Mouse (Mus musculus) adrenal gland, postnatal 4 days (tissue): ENCODE measurements around the gene Myo19. TPM values are rescaled to one million over a fixed set of nuclear protein-coding genes. Genes with fewer than 3 reads are reported as not detected.

Experiments
- DNase-seq, 2 experiments: peaks; one replicate each; pipeline ENCODE4 v3.0.0; 2021 to 2022; ENCODE audit warnings: low spot score in 2 of 2, mixed read lengths in 2 of 2
- microRNA-seq: library from miRNA; unstranded; fragments of <30 nt; microRNA quantifications from one replicate; pipeline ENCODE4 v1.2.0, GENCODE M21; 2021
- total RNA-seq, 2 experiments: library from RNA; stranded (reverse); gene quantifications; 2 replicates each; pipeline ENCODE4 v1.2.3; 2021

Myo19 gene
- total RNA-seq, 2 experiments from 2014 or later, result 18.1 to 20.2 TPM

DNA sequence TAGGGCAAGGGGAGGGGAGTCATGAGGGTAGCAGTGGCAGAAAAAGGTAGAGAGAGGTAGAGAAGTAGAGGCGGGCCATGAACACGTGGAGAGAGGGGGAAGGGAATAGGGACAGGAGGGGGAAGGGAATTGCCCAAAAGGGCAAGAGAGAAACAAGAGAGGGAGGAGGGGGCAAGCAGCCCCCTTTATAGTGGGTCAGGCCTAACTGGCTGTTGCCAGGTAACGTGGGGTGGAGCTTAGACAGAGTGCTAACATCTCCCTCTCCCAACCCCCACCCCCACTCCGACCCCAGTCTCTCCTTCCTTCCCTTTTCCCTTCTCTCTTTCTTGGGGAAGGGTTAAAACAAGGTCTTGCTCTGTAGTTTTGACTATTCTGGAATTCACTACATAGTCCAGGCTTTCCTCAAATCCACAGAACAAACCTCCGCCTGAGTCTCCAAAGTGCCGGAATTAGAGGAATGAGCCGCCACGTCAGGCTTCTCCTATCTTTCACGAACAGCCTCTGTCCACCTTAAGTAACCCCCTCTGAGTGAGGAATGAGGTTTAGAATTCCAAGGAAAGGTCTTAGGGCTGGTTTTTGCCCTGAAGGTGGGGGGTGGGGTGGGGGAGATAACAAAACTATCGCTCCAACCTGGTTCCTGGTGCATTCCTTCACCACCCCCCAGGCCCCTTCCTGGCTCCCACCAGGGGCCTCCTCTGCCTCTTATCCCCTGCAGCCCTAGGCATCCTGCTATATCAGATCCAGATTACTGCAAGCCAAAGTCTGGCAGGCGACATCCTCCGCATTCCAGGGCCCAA, 64.9 kb downstream of the Myo19 start:
- no peak for DNase-seq

DNA sequence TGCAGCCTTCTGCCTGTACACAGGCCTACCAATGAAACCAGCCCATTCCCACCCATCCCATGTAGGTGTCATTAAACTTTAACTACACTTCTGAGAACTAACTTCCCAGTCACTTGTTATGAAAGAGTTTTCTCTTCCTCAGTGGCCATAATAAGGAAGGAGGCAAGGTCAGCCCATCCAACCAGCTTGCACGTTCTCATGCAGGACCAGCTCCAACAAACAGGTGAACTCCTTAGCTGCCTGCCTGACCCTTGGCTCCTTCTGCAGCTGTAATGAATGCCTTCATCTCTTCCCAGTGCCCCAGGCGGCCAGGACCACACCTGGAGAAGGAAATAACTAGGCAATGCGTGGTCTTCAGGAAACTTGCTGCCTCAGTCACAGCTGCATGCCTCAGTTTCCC, 65.9 kb downstream of the Myo19 start:
- DNase-seq, result no peak

DNA sequence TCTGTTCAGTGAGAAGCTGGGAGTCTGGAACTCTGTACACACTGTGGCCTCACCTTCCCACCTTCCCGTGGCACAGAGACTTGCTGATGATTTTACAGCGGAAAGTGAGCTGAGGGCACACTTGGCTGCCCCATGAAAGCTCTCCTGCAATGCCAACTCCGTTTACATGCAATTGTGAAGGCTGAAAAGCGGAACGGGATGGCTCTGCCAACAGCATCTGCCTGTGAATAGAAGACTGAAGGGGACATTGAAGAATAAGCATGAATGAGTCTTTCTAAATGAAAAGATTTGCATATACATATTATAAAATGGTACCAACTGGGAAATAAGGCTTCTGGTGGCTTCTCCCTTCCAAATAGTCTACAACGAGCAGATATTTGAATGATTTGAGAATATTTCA, 67.3 kb downstream of the Myo19 start:
- DNase-seq, result no peak

DNA sequence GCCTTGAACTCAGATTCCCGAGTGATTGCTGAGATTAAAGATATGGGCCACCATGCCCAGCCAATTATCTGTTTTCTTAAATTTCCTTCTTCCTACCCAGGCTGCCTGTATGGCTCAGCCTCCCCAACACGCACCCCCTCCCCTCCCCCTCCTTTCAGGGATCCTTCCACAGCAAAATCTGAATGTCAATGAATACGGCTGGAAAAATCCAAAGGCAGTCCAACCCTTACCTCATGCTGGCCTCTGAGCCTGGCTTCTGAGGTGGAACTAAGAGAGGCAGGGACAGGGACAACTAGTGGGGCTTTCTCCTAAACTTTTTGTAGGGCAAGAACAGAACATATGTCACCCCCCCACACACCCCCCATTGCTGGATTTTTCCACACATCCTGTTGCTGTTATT, 68.2 kb downstream of the Myo19 start:
- DNase-seq, result no peak

DNA sequence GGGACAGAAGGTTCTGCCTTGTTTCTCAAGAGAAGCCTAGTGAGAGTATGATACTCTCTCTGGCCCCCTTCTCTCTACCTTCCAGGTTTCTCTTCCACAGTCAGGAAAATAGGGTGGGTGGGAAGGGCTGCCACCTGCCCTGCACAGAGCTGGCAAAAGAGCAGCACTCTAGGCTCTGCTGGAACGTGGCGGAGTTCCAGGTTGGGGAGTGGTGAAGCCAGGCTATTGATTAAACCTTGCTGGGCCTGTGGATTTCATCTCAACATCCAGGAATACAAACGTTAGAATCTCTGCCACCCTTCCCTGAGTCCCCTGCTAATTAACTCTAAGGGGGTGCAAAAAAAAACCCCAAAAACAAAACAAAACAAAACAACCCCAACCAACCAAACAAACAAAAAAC, 68.6 kb downstream of the Myo19 start:
- DNase-seq, result no peak

DNA sequence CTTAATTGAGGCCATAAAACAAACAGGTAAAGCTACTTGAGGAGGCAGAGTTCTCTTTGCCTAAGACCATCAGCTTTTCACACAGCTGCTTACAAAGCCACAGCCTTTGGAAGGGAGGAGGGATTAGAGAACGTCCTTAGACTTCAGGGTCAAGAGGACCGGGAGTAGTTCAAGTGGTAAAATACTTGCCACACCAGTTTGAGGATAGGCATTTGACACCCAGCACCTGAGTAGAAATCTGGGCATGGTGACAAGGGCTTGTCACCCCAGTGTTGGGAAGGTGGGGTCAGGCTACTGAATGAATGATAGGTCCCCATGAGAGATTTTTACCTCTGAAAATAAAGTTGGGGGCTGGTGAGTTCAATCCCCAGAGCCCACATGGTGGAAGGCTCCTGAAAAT, 72.7 kb downstream of the Myo19 start:
- DNase-seq, result no peak

DNA sequence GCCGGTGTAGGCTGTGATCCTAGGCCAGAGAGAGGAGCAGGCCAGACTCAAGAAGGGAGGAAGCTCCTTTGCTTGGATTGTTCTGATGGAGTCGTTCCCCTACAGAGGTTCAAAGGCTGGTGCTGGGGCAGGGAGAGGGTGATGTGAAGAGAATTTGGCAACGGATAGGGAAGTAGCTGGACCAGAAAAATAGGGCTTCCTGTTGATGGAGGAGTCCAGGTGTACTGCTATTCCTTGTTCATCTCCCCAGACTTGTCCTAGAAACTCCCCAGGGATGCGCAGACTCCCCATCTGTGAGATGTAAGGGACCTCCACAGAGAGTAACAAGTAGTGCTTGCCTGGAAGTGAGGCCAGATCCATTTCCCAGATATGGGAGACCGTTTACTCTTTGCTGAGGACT, 76.5 kb downstream of the Myo19 start:
- DNase-seq, result no peak

DNA sequence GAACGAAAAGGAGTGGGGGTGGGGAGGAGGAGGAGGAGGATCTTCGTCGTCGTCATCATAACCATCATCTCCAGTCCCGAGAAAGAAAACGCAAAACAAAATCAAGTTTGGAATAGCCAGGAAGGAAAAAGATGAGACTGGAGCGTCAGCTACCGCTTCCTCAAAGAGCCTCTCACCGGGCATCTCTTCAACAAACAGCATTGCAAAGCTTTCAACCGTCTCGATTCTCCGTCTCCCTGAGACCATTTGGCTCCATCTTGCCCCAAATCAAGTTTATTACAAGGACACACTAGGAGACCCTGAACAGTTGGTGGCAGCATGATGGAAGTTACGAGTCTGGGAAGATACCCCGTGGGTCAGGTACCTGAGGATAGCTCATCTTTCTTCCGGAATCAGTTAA, 77.2 kb downstream of the Myo19 start:
- no peak for DNase-seq

DNA sequence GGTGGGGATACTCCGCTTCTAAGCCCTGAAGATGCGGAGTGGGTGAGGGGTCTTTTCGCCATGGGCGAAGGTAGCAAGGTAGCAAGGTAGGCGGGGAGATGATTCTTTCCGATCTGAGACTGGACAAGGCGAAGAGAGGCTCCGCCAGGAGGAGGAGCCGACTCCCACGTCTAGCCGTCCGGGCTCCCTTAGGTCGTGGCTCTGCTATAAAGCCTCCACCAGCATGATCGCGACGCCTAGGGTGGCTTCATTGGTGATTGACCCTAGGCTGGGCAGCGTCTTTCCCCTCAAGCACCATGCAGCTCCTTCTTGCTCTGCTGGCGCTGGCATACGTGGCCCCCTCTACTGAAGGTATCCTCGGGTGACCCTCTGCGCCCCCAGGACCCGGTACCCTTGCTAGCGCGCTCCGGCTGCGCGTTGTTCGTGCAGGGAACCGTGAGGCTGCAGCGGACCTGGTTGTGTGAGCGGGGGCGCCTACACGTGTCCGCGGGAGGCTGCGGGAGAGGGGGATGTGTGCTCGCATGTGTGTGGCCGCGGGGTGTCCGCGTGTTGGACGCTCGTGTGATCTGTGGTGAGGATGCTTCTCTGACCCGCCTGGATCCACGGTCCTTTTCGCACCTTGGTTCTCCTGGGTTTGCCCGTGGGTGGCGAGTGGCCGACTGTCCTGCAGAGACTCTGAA, 77.8 kb downstream of the Myo19 start, which contains the start of gene Car4:
Car4 (plus strand) TSS at position 196 of the 680 bp plus-strand sequence.
- DNase-seq, result no peak

DNA sequence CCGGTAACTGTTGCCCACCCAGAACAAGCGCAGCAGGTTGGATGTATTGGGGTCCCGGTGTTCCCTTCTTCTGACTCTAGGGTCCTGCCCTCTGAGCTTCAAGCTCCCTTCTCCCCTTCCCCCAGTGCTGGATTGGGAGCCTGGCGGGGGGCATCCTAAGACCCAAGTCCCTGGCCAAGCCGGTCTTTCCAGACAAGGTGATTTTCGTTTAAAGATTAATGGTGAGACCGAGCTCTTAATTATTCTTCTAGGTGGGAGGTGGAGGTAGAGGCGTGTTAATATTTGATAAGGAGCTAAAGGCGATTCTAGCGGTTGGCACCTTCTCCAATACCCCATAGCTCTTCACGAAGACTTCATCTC, 78.3 kb downstream of the Myo19 start:
- DNase-seq, result no peak

DNA sequence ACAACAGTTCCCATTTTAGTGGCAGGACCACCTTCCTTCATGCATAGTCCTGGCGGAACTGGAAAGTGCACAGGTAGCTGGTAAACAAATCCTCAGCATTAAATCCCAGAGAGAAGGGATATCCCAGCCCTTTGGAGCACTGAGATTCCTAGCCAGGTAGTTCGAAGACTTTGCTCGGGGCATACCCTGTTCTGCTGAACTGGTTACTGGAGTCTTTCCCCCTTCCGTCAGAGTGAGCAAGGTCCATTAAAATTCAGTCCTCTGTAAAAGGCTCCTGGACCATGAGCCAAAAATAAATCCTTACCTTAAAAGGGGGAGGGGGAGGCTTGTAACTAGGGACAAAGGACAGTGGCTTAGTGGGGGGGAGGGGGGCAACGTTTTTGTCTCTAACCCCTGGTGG, 79.2 kb downstream of the Myo19 start:
- no peak for DNase-seq

DNA sequence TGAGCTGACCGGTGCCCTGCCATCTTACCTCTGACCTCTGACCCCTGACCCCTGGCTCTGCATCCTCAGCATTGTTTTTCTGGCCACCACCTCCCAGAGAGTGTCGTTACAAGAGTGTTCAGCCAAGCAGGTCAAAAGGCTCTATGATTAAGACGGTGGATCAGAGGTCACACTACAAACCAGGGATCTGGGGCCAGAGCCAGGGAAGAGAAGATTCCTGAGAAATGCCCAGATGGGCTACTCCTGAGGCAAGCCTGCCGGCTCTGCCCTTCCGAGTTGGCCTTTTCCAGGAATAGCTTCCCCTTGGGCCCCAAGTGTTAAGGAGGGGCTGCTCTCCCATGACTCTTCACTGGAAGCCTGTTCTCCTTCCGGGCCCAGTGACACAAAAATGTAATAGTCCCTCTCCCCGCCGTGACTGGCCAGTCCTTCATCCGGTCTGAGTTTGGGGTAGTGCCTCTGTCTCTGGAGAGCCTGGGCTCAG, 79.8 kb downstream of the Myo19 start:
- no peak for DNase-seq

DNA sequence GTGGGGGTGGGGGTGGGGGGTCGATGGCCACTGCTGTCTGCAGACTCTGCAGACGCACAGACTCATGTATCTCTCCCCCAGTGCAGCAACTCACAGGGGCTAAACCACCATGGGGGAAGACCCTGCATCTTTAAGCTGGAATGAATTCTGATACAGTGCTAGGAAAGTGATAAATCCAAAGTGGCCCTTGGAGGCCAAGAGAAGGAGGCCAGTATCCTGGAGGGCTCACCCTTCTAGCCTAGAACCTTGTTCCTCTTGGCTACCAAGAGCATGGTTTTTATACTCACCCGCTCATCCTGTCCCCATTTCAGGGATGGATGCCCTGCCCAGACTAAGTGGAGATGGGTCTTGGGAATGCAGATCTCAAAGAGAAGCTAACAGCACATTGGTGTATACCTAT, 80.3 kb downstream of the Myo19 start:
- no peak for DNase-seq

DNA sequence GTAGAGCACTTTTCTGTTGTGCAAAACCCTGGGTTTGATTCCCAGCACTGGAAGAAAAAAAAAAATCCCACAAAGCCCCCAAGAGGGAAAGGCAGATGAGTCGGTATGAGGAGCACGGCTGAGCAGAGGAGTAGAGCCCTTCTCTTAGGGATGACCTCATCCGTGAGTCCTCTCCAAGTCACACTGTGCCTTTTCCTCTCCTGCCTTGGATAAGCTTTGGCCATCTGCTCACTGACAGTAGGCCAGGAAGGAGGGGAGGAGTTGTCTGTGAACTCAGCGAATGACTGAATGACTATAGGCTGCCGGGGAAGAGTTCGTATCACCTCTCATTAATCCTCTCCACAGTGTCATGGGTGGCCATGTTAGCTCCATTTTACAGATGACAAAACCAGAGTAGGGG, 80.8 kb downstream of the Myo19 start:
- no peak for DNase-seq

Small RNA genes lying within 50 kb of the gene (microRNA-seq; reads per million reads assigned to microRNA genes)
- gene Gm23564, result not detected

Other genes with a start within 250 kb of the Myo19 start
- 10 to 100 TPM; 24.5 to 26.0 TPM for gene Mrm1, start 60.6 kb upstream of the Myo19 start, total RNA-seq
- 10 to 100 TPM; 35.4 to 39.2 TPM for gene Dhrs11, start 51.2 kb upstream of the Myo19 start, total RNA-seq
- 100 to 1,000 TPM in 1 of 2 experiments, 10 to 100 TPM in 1; 99.1 to 100 TPM for gene Ggnbp2, start 9.3 kb upstream of the Myo19 start, total RNA-seq
- gene Pigw, start 137 bp downstream of the Myo19 start, total RNA-seq, result 1 to 10 TPM; 7.5 to 7.6 TPM
- gene Znhit3, start 36.2 kb downstream of the Myo19 start, total RNA-seq, result 10 to 100 TPM; 14.4 to 20.4 TPM
- gene Car4, start 77.6 kb downstream of the Myo19 start, total RNA-seq, result 10 to 100 TPM in 1 of 2 experiments, 1 to 10 TPM in 1; 4.9 to 18.5 TPM